Mouse (Mus musculus): ENCODE results near the gene 3300002I08Rik. TPM values are rescaled to one million over a fixed set of nuclear protein-coding genes. Genes with fewer than 3 reads are reported as not detected.
"Not testable (repeated sequence)": the region's sequence is repeated elsewhere in the genome, so short reads cannot be mapped to it uniquely, and the experiment has no call there.

The 3300002I08Rik gene
- 7.1 and 8.2 TPM in 2 replicates for polyA plus RNA-seq (2015; fragmentation: Nextera tagmentation; extraction: Ambion mirVana)

DNA sequence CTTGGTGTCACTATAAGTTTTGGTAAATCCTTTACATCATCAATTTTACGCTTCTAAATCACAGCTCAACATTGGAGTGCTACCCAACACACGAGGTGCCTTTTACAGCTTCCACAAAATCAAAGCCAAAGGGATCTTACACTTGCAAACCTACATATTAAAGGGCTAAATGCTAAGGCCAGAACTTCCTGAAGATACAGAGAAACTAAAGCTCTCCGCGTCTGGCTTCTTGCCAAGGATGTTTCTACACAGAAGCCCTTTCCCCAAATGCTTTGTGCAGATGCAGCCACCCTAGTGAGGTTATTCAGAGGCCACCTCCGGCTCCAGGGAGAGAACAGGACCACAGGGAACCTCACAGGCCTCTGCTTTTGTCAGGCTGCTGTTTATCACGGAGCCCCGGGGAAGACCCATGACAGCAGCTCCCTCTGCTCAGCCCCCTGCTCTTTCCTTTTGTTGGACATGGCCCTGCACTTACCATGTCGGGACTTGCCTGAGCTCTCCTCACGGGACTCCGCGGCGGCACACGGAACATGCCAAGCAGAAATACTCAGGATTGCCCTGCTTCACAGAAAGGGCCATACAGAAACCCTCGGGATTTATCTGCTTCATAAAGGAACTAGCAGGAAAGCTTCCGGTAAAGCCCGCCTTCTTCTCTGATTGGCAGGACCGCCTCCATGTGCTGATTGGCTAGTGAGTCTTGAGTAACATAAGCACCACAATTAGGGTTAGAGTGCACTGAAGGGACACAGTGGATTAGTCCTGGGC is at the start of gene 3300002I08Rik:
Gene 3300002I08Rik (minus strand): TSS at position 653 of the 765 bp plus-strand sequence.
- H3K36me3 ChIP-seq, H3K27me3 ChIP-seq, H3K9me3 ChIP-seq, H3K4me1 ChIP-seq: not testable (repeated sequence)
- H3K4me2 ChIP-seq = peak within 1 kb of the TSS; percentile 49
- peak within 1 kb of the TSS; percentile 74 for H3K27ac ChIP-seq
- peak within 1 kb of the TSS; percentile 64 for H3K4me3 ChIP-seq
- ATAC-seq (ENCODE audit: insufficient number of reproducible peaks, low FRiP score, low TSS enrichment, low read depth) = peak; percentile 85
- peak within 1 kb of the TSS; percentile 69 for H3K9ac ChIP-seq
- WGBS = 3% methylated on average over 17 of the region's 17 CpGs

DNA sequence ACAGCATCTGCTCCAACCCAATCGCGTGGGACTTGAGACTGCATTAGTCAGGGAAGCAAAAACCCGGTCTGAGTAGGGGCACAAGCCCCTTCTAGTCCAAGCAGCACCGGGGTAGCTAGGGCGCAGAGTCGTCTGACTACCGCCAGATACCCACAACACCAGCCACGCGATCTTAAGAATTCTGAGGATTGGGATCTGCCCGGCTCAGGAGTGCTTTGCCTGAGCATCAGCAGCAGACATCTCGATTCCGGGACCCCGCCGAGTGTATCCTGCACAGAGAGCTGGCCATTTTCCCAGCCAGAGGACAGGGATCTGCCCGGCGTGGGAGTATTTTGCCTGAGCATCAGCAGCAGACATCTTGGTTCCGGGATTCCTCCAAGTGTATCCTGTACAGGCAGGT is 49.6 kb upstream of the 3300002I08Rik start:
- not testable (repeated sequence) for ATAC-seq (ENCODE audit: insufficient number of reproducible peaks, low FRiP score, low TSS enrichment, low read depth); H3K4me3 ChIP-seq; H3K4me2 ChIP-seq; H3K27me3 ChIP-seq; H3K27ac ChIP-seq; H3K4me1 ChIP-seq; H3K9ac ChIP-seq
- peaks cover 12% of the 10 kb centered on the region; the same call in 1 of the 2 replicates for H3K9me3 ChIP-seq
- WGBS = 88% methylated on average over 17 of the region's 17 CpGs
- H3K36me3 ChIP-seq = peaks cover 17% of the 10 kb centered on the region

DNA sequence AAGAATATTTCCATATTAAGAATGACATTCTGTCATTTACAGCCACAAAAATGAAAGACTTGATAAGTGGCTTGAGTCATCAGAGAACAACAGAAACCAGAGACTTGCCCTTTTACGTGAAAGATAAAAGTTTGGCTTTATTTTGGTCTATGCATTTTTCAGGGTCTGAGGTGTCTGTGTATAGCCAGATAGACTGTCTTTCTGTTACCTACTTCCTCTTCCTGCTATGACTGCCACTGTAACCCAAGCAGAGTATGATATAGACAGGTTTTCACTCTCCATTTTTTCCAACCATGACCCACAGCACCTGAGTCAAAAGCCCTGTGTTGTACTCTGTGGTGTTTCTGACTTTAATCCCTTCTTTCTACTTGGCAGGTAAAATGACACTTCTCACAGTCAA is 27.6 kb upstream of the 3300002I08Rik start:
- H3K27ac ChIP-seq = no peak overlapping the region
- H3K9ac ChIP-seq = no peak overlapping the region
- no peak overlapping the region for H3K4me2 ChIP-seq
- no peaks in the 10 kb centered on the region for H3K36me3 ChIP-seq
- 88% methylated on average over 1 of the region's 1 CpGs for WGBS
- ATAC-seq (ENCODE audit: insufficient number of reproducible peaks, low FRiP score, low TSS enrichment, low read depth) = no peak
- H3K4me3 ChIP-seq = no peak overlapping the region
- H3K9me3 ChIP-seq = no peaks in the 10 kb centered on the region
- no peaks in the 10 kb centered on the region for H3K27me3 ChIP-seq
- H3K4me1 ChIP-seq = no peaks in the 10 kb centered on the region

DNA sequence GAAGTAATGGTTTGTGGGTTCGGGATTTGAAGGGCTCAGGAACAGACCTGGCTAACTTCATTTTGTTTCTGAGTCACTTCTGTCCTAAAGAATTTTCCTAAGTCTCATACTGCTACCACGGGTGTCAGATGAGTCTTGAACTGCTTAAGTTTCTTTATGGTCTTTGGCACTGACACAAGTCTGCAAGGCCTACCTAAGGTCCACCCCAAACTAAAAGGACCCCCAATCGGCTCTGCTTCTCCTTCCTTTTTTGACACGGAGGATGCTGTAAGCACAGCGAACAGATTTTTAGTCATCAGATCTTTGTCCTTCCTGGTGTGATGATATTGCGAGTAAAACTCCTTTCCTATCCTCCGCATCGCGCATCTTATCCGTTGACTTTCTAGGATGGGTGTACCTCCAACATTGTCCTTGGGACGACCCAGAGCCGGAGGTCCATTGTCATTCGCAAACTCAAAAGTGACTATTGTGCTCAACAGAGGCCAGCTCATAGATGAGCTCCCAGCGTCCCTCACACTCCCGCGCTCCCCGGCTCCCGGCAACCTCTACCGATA is 23.1 kb upstream of the 3300002I08Rik start:
- 91% methylated on average over 19 of the region's 19 CpGs for whole genome bisulfite sequencing
- not testable (repeated sequence) for H3K27me3 ChIP-seq; H3K9me3 ChIP-seq; H3K27ac ChIP-seq; H3K4me2 ChIP-seq; ATAC-seq (ENCODE audit: insufficient number of reproducible peaks, low FRiP score, low TSS enrichment, low read depth); H3K9ac ChIP-seq; H3K4me1 ChIP-seq; H3K36me3 ChIP-seq; H3K4me3 ChIP-seq

DNA sequence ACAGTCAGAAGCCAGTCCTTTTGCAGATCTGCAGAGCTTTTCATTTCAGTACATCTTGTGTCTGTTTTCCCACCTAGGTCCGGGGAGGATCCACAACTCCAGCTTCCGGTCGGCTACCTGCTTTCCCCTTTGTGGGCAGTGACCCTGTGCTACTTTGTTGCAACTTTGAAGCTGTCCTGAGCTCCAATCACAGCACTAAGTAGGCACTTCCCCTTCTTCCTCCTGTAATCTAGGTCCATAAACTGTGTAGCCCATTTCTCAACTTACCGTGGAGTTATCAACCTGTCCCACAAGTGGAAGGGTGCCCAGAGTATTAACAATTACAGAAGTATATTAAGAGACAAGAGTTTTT is 289 bp upstream of the 3300002I08Rik start:
- WGBS = 16% methylated on average over 4 of the region's 4 CpGs
- ATAC-seq (ENCODE audit: insufficient number of reproducible peaks, low FRiP score, low TSS enrichment, low read depth) = no peak
- peak overlapping the region; percentile 49 for H3K4me2 ChIP-seq
- no peaks in the 10 kb centered on the region for H3K36me3 ChIP-seq
- H3K27ac ChIP-seq = peak overlapping the region; percentile 74; the same call in 1 of the 2 replicates
- H3K4me3 ChIP-seq = peak overlapping the region; percentile 64
- no peaks in the 10 kb centered on the region for H3K9me3 ChIP-seq
- H3K27me3 ChIP-seq = no peaks in the 10 kb centered on the region
- H3K4me1 ChIP-seq = 0 out of 2 replicates have a peak, but pooled peaks cover 2% of the 10 kb centered on the region
- H3K9ac ChIP-seq = no peak overlapping the region

DNA sequence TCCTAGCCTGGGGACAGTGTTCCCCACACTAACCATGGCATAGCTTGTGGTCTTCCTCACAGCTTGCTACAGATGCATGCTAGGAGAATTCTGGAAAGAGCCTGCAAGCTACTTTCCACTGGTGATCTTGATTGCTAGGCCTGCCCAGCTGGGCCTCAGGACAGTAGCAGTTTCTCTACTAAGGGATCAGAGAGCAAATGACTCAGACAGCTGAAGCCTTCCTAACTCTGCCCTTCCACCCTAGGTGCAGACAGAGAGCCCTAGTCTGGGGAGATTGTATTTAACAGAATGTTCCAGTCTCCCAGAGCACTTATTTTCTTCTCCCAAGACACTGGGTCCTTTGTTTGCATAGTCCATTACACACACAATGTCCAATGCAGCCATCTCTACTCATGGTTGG is 5.4 kb downstream of the 3300002I08Rik start:
- H3K27ac ChIP-seq; H3K4me1 ChIP-seq; H3K27me3 ChIP-seq; H3K4me3 ChIP-seq; ATAC-seq (ENCODE audit: insufficient number of reproducible peaks, low FRiP score, low TSS enrichment, low read depth); H3K36me3 ChIP-seq; H3K9ac ChIP-seq; H3K9me3 ChIP-seq; H3K4me2 ChIP-seq: not testable (repeated sequence)

DNA sequence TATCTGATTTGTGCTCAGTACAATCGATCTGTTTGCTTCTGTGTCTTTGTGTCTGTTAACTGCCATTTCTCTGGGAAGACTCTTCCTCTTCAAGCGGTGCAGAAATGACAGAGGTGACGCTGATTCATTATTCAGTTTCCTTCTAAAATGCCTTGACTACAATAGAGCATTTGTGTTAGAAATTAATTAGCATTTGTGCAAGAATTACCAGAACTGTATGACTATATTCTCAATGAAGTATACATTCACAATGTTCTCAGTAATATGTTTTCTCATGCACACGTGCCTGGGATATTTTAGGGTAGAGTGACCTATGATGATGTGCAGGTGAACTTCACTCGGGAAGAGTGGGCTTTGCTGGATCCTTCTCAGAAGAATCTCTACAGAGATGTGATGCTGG is 39.2 kb downstream of the 3300002I08Rik start, which contains the start of gene Gm10130:
Gene Gm10130 (plus strand): TSS at position 301 of the 400 bp plus-strand sequence.
- Histone ChIP-seq H3K4me2 (no peak within 1 kb of the TSS), H3K36me3 (peaks cover 53% of the 10 kb centered on the region), H3K4me1 (no peaks in the 10 kb centered on the region), H3K27ac (no peak within 1 kb of the TSS), H3K9ac (no peak within 1 kb of the TSS), H3K4me3 (no peak within 1 kb of the TSS), H3K27me3 (no peaks in the 10 kb centered on the region), H3K9me3 (peaks cover 17% of the 10 kb centered on the region)
- no peak for ATAC-seq (ENCODE audit: insufficient number of reproducible peaks, low FRiP score, low TSS enrichment, low read depth)
- 91% methylated on average over 5 of the region's 5 CpGs for WGBS

DNA sequence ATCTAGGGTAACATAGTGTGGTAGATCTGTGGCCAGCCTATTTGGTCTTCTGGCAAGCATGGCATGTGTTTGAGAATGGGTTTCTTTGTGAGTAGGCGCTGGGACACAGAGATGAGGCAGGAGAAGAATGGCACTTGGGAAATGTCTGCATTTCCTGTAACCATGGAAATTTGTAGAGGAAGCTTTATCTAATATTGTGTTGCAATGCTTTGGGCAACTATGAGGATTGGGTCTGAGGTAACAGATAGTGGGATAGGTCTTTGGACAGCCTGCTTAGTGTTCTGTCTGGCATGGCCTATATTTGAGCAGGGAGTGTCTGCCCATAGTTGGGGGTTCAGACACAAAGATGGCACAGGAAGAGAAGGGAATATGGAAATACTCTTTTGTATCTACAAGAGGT is 43.6 kb downstream of the 3300002I08Rik start:
- no peak overlapping the region for H3K9ac ChIP-seq
- 94% methylated on average over 1 of the region's 1 CpGs for WGBS
- ATAC-seq (ENCODE audit: insufficient number of reproducible peaks, low FRiP score, low TSS enrichment, low read depth) = no peak
- H3K27ac ChIP-seq = no peak overlapping the region
- peaks cover 27% of the 10 kb centered on the region for H3K9me3 ChIP-seq
- H3K4me1 ChIP-seq = no peaks in the 10 kb centered on the region
- H3K27me3 ChIP-seq = no peaks in the 10 kb centered on the region
- no peak overlapping the region for H3K4me3 ChIP-seq
- H3K36me3 ChIP-seq = peaks cover 53% of the 10 kb centered on the region
- H3K4me2 ChIP-seq = no peak overlapping the region

DNA sequence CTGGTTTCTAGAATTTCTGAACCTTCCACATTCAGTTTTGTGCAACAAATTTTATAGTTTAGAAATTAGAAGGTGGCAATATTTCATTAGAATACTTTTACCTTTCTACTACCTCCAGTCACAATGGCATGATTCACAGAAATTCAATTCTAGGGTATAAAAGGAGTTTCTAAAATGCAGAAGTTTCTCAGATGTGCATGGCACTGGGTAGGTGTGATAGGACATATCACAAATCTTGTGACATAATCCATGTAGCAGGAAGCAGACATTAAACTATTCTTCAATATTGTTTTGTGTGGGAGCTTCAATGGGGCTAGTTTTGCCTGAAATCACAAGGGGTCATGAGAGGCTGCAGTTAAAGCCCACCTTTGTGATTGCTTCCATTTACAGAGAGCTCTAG is 46.4 kb downstream of the 3300002I08Rik start:
- Histone ChIP-seq H3K4me2 (no peak overlapping the region), H3K36me3 (peaks cover 34% of the 10 kb centered on the region), H3K4me1 (no peaks in the 10 kb centered on the region), H3K27ac (no peak overlapping the region), H3K27me3 (no peaks in the 10 kb centered on the region), H3K9ac (no peak overlapping the region), H3K4me3 (no peak overlapping the region), H3K9me3 (peaks cover 24% of the 10 kb centered on the region)
- no peak for ATAC-seq (ENCODE audit: insufficient number of reproducible peaks, low FRiP score, low TSS enrichment, low read depth)

DNA sequence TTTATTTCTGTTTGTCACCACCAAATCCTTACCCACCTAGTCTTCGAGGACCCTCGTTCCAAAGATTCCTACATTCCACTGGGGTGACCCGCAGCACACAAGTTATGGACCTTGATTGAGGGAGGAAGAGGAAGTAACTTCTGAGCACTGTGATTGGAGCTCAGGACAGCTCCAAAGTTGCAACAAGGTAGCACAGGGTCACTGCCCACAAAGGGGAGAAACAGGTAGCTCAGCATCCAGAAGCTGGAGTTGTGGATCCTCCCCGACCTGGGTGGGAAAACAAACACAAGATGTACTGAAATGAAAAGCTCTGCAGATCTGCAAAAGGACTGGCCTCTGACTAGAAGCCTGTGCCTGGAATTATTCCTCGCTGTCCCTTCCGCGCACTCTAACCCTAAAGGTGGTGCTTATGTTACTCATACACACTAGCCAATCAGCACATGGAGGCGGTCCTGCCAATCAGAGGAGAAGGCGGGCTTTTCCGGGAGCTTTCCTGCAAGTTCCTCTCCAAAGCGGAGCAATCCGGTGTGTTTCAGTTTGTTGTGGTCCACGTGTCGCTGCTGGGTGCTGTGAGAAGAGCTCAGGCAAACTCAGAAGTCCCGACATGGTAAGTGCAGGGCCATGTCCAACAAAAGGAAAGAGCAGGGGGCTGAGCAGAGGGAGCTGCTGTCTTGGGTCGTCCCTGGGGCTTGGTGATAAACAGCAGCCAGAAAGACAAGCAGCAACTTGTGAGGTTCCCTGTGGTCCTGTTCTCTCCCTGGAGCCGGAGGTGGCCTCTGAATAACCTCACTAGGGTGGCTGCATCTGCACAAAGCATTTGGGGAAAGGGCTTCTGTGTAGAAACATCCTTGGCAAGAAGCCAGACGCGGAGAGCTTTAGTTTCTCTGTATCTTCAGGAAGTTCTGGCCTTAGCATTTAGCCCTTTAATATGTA is 51.3 kb downstream of the 3300002I08Rik start:
- 11% methylated on average over 19 of the region's 19 CpGs for WGBS
- H3K4me3 ChIP-seq = peak overlapping the region; percentile 57
- H3K27ac ChIP-seq = peak overlapping the region; percentile 72
- H3K4me1 ChIP-seq, H3K9me3 ChIP-seq, H3K27me3 ChIP-seq: not testable (repeated sequence)
- peaks cover 10% of the 10 kb centered on the region for H3K36me3 ChIP-seq
- H3K4me2 ChIP-seq = peak overlapping the region; percentile 52
- 0 out of 2 replicates have a peak overlapping the region, but pooled peaks have one; percentile 37 for H3K9ac ChIP-seq
- peak; percentile 92 for ATAC-seq (ENCODE audit: insufficient number of reproducible peaks, low FRiP score, low TSS enrichment, low read depth)

DNA sequence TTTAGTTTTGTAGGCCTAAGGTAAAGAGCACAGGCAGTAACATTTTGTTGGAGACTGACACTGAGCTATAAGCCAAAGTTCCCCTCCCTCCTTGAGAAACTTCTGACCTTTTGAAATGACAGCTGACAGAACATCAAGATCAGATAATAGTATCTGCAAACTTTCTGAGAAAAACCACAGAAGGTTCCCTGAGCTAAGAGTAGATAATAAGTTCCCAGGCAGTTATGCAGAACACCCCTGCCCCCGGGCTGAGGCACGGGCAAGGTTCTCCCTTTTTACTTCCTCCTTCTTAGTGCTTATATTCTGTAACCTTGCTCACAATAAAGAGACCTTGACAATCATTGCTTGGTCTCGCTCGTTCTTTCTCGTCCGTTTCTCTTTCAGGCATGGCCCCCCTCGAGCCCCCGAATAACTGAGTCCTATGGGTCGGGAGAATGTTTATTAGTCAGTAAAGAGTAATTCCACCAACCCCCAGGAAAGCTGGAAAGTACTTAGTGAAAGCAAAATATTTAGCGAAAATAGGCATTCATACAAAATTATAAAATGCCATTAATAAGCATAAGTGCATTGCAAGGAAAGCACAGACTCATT is 55.3 kb downstream of the 3300002I08Rik start:
- 82% methylated on average over 10 of the region's 10 CpGs for WGBS
- Histone ChIP-seq H3K36me3 (no peaks in the 10 kb centered on the region), H3K4me2 (no peak overlapping the region), H3K4me3 (no peak overlapping the region), H3K9ac (no peak overlapping the region), H3K27me3 (no peaks in the 10 kb centered on the region), H3K27ac (no peak overlapping the region), H3K9me3 (no peaks in the 10 kb centered on the region), H3K4me1 (no peaks in the 10 kb centered on the region)
- ATAC-seq (ENCODE audit: insufficient number of reproducible peaks, low FRiP score, low TSS enrichment, low read depth) = no peak
